Comparison of ENCODE assay signal across 12 mouse cellular contexts in genomic region chr10:18964856-18965255, GRCm38 (mm10). TPM values are rescaled to one million over a fixed set of nuclear protein-coding genes. Genes with fewer than 3 reads are reported as not detected.
DNase-seq lines count a peak whose midpoint lies in the region; ATAC-seq and TF ChIP-seq lines count a peak whose summit lies in the region.
"Had no signal": no experiment of that assay in that cellular context is flagged by ENCODE, and none has a peak within 500 bp of the region (broad histone marks: within the 10 kb centered on the region; RNA-seq: fewer than 3 reads in every experiment).

No protein-coding gene starts in this region.

- WGBS in liver, adult 2 months, result 67% methylated on average over 7 of the region's 7 CpGs

- TF ChIP-seq POLR2A in liver, adult 2 months (IDR thresholded peaks at IDR 0.05; ENCODE audit: extremely low read depth, insufficient read depth, low read length), result no peak
- no peak for TF ChIP-seq POLR2A in CH12.LX (IDR thresholded peaks at IDR 0.05; ENCODE audit: low read depth, low read length)

- no peaks in the 10 kb centered on the region for H3K4me1 ChIP-seq in liver, adult 2 months (ENCODE audit: control insufficient read depth, insufficient read depth, low read length)
- H3K4me1 ChIP-seq in CH12.LX (ENCODE audit: control insufficient read depth in 1 of 2, insufficient read depth in 2 of 2), result peaks cover 29 to 70% of the 10 kb centered on the region in 2 experiments

- H3K27me3 ChIP-seq in liver, adult 2 months (ENCODE audit: control insufficient read depth, insufficient read depth, low read length), result no peaks in the 10 kb centered on the region
- H3K27me3 ChIP-seq in CH12.LX (replicated peaks), result no peaks in the 10 kb centered on the region

- ATAC-seq in monocyte, adult 5-6 weeks (replicated peaks; ENCODE audit: insufficient number of reproducible peaks, low FRiP score, low TSS enrichment, poor library complexity, severe bottlenecking), result peak; percentile 61; the same call in 1 of the 2 replicates
- ATAC-seq: forebrain, embryonic 14.5 days; hindbrain, embryonic 16.5 days had no signal

- dilution Hi-C loops in CH12.LX (cut with MboI; ENCODE audit: extremely low pct_ligation_motif_present, extremely low pct_unique_long_range_greater_than_20kb, low sequenced_read_pairs), result no loop called here

- in situ Hi-C loops in CH12.LX (cut with MboI; ENCODE audit: low pct_ligation_motif_present, low pct_unique_long_range_greater_than_20kb, low sequenced_read_pairs), result no loop called here

- no peak overlapping the region for H3K4me3 ChIP-seq in liver, adult 2 months (ENCODE audit: insufficient read depth, low read depth, low read length)
- peak overlapping the region in 1 of 3 experiments; percentile 16 for H3K4me3 ChIP-seq in CH12.LX (replicated peaks in 1 of 3; ENCODE audit: low read depth in 2 of 3, low read length in 2 of 3, poor library complexity in 1 of 3)

- TF ChIP-seq EP300 in CH12.LX (IDR thresholded peaks at IDR 0.05; ENCODE audit: low read length), result peak; percentile 92

- no peak overlapping the region for H3K27ac ChIP-seq in liver, adult 2 months (replicated peaks; ENCODE audit: insufficient read depth, low read depth, low read length)
- peak overlapping the region; percentile 91 for H3K27ac ChIP-seq in CH12.LX (ENCODE audit: insufficient read depth, low read depth)
- H3K27ac ChIP-seq: liver, embryonic 14.5 days had no signal

- H3K4me2 ChIP-seq in CH12.LX (ENCODE audit: insufficient read depth, low read depth, poor library complexity, severe bottlenecking), result peak overlapping the region; percentile 92

- TF ChIP-seq RAD21 in CH12.LX (IDR thresholded peaks at IDR 0.05; ENCODE audit: low read depth, low read length), result no peak; the same call in none of the 2 replicates

- H3K9ac ChIP-seq in liver, adult 2 months (ENCODE audit: low read depth, low read length), result no peak overlapping the region
- H3K9ac ChIP-seq in CH12.LX (ENCODE audit: insufficient read depth, low read depth), result peak overlapping the region; percentile 47
- H3K9ac ChIP-seq: liver, embryonic 14.5 days had no signal

- no peak for TF ChIP-seq CTCF in liver, adult 2 months (IDR thresholded peaks at IDR 0.05; ENCODE audit: low read depth, low read length)
- TF ChIP-seq CTCF in CH12.LX (conservative IDR thresholded peaks at IDR 0.05 in 1 of 2, IDR thresholded peaks at IDR 0.05 in 1 of 2; ENCODE audit: low read depth in 2 of 2, low read length in 2 of 2), result no peak

- no peaks in the 10 kb centered on the region for H3K79me2 ChIP-seq in liver, adult 2 months (ENCODE audit: control insufficient read depth, insufficient read depth, low read length)
- no peaks in the 10 kb centered on the region for H3K79me2 ChIP-seq in CH12.LX (replicated peaks; ENCODE audit: control insufficient read depth, extremely low read depth, insufficient read depth, poor library complexity, severe bottlenecking)

- peaks cover 9% of the 10 kb centered on the region for H3K9me3 ChIP-seq in CH12.LX (replicated peaks; ENCODE audit: low read length)

- DNase-seq in liver, adult 2 months (ENCODE audit: extremely low read depth, low read depth, low spot score), result peak; percentile 4
- DNase-seq in liver (no peak), CH12.LX (ENCODE audit: extremely low read depth) (peak; percentile 62)
- DNase-seq in induced T-regulatory cell, adult 2 months (ENCODE audit: low read depth), result peak; percentile 81
- DNase-seq in Muller cell, postnatal 12 days (ENCODE audit: inconsistent ontology term), result no peak
- no peak for DNase-seq in cerebellum, postnatal 25 days
- DNase-seq: embryo, embryonic 11 days; retina, postnatal 1 day had no signal

- no peaks in the 10 kb centered on the region for H3K36me3 ChIP-seq in liver, adult 2 months (ENCODE audit: control insufficient read depth, insufficient read depth, low read length)
- peaks cover 0 to 2% of the 10 kb centered on the region in 2 experiments for H3K36me3 ChIP-seq in CH12.LX (replicated peaks in 1 of 2; ENCODE audit: control insufficient read depth in 1 of 2, insufficient read depth in 1 of 2, low read length in 1 of 2)

TF ChIP-seq in CH12.LX, 34 proteins besides CTCF, POLR2A, EP300 and RAD21:
- no peak for TF ChIP-seq TBP (conservative IDR thresholded peaks at IDR 0.05; ENCODE audit: low read depth, low read length)
- TF ChIP-seq GABPA (IDR thresholded peaks at IDR 0.05; ENCODE audit: insufficient replicate concordance, low read depth, low read length), result no peak
- no peak for TF ChIP-seq ZC3H11A (IDR thresholded peaks at IDR 0.05; ENCODE audit: low read depth, low read length)
- TF ChIP-seq MYC (IDR thresholded peaks at IDR 0.05; ENCODE audit: low read depth, low read length), result no peak
- TF ChIP-seq SMC3 (IDR thresholded peaks at IDR 0.05; ENCODE audit: low read depth, low read length), result 0 out of 2 replicates have a peak, but pooled peaks have one; percentile 15
- TF ChIP-seq E2F4 (IDR thresholded peaks at IDR 0.05; ENCODE audit: insufficient replicate concordance, low read depth, low read length), result no peak
- TF ChIP-seq MAZ (IDR thresholded peaks at IDR 0.05; ENCODE audit: low read depth, low read length), result no peak
- TF ChIP-seq MEF2A (IDR thresholded peaks at IDR 0.05; ENCODE audit: borderline replicate concordance, low read depth, low read length), result peak; percentile 100
- no peak for TF ChIP-seq POLR2AphosphoS2 (IDR thresholded peaks at IDR 0.05; ENCODE audit: low read depth, low read length)
- TF ChIP-seq BHLHE40 (IDR thresholded peaks at IDR 0.05; ENCODE audit: low read depth, low read length), result peak; percentile 94
- TF ChIP-seq ZKSCAN1 (IDR thresholded peaks at IDR 0.05; ENCODE audit: borderline replicate concordance, low read depth, low read length), result no peak
- TF ChIP-seq NELFE (IDR thresholded peaks at IDR 0.05; ENCODE audit: low read depth, low read length), result no peak
- TF ChIP-seq HCFC1 (IDR thresholded peaks at IDR 0.05; ENCODE audit: low read depth, low read length), result no peak
- 0 out of 2 replicates have a peak, but pooled peaks have one; percentile 13 for TF ChIP-seq MXI1 (IDR thresholded peaks at IDR 0.05; ENCODE audit: low read depth, low read length)
- TF ChIP-seq RCOR1 (conservative IDR thresholded peaks at IDR 0.05; ENCODE audit: low read depth, low read length), result no peak
- TF ChIP-seq ETS1 (conservative IDR thresholded peaks at IDR 0.05; ENCODE audit: low read depth, low read length), result peak; percentile 88
- 0 out of 2 replicates have a peak, but pooled peaks have one; percentile 38 for TF ChIP-seq MAFK (IDR thresholded peaks at IDR 0.05; ENCODE audit: insufficient replicate concordance, low read length)
- TF ChIP-seq KAT2A (IDR thresholded peaks at IDR 0.05; ENCODE audit: insufficient replicate concordance, low read length), result no peak
- no peak; the same call in 1 of the 2 replicates for TF ChIP-seq JUND (conservative IDR thresholded peaks at IDR 0.05; ENCODE audit: low read depth, low read length)
- no peak for TF ChIP-seq JUN (IDR thresholded peaks at IDR 0.05; ENCODE audit: insufficient read depth, low read depth, low read length)
- TF ChIP-seq SIN3A (IDR thresholded peaks at IDR 0.05; ENCODE audit: low read length), result peak; percentile 55; the same call in 1 of the 2 replicates
- no peak for TF ChIP-seq ZMIZ1 (IDR thresholded peaks at IDR 0.05; ENCODE audit: low read depth, low read length)
- TF ChIP-seq USF2 (conservative IDR thresholded peaks at IDR 0.05; ENCODE audit: low read depth, low read length), result no peak
- TF ChIP-seq CHD2 (IDR thresholded peaks at IDR 0.05; ENCODE audit: low read length), result peak; percentile 84
- TF ChIP-seq MAX (IDR thresholded peaks at IDR 0.05; ENCODE audit: low read length), result no peak
- TF ChIP-seq PAX5 (IDR thresholded peaks at IDR 0.05; ENCODE audit: low read length), result no peak
- TF ChIP-seq CHD1 (IDR thresholded peaks at IDR 0.05; ENCODE audit: low read depth, low read length), result peak; percentile 20; the same call in 1 of the 2 replicates
- no peak for TF ChIP-seq ZNF384 (IDR thresholded peaks at IDR 0.05; ENCODE audit: low read depth, low read length)
- TF ChIP-seq USF1 (IDR thresholded peaks at IDR 0.05; ENCODE audit: low read depth, low read length), result no peak
- no peak for TF ChIP-seq UBTF (IDR thresholded peaks at IDR 0.05; ENCODE audit: low read depth, low read length)
- peak; percentile 72 for TF ChIP-seq TCF12 (IDR thresholded peaks at IDR 0.05; ENCODE audit: low read depth, low read length)
- TF ChIP-seq NRF1 (IDR thresholded peaks at IDR 0.05; ENCODE audit: low read depth, low read length), result no peak
- TF ChIP-seq ELF1 (IDR thresholded peaks at IDR 0.05; ENCODE audit: low read depth, low read length), result no peak
- TF ChIP-seq IRF4 (IDR thresholded peaks at IDR 0.05; ENCODE audit: low read depth, low read length), result peak; percentile 74

RNA-seq across cellular contexts. Expression of gene Tnfaip3, which starts 50.6 kb away (rescaled TPM):
- 2.5 and 3.0 TPM in 2 replicates for total RNA-seq in liver, adult 2 months (2014; rRNA removed)
- 0.59 and 0.70 TPM in 2 replicates for polyA plus RNA-seq in liver, adult 2 months (2012; rRNA removed)
- 65.3 and 95.3 TPM in 2 replicates for total RNA-seq in CH12.LX (2012; rRNA removed)
- 38.8 and 51.7 TPM in 2 replicates for total RNA-seq in CH12.LX (2014; rRNA removed)
- polyA plus RNA-seq in CH12.LX (2012; ENCODE audit: insufficient read length, low read depth), result 21.4 and 24.6 TPM in 2 replicates
- 303 to 429 TPM (median 333 TPM) in 3 replicates for total RNA-seq in monocyte, adult 5-6 weeks (2017)

Comparison
In these comparisons a context has a peak if more than half of its experiments do, and no peak if none do; other contexts are left out.
1. DNase-seq: peak in liver, adult 2 months (single experiment), CH12.LX (single experiment) and induced T-regulatory cell, adult 2 months (single experiment); none in liver (single experiment), Muller cell, postnatal 12 days (single experiment) and cerebellum, postnatal 25 days (0 of 2).
2. RNA of gene Tnfaip3, which starts 50.6 kb away (total RNA-seq): 303 to 429 TPM in monocyte, adult 5-6 weeks and 38.8 to 95.3 TPM in CH12.LX; 2.5 to 3.0 TPM in liver, adult 2 months; every median in the first group is over 10 times any median in the second.